In genomic region chr1:169093602-169094354, GRCm38 (mm10) we compare ENCODE assay signal across 9 mouse cellular contexts.
DNase-seq lines count a peak whose midpoint lies in the region; ATAC-seq and TF ChIP-seq lines count a peak whose summit lies in the region.
"Had no signal": no experiment of that assay in that cellular context is flagged by ENCODE, and none has a peak within 500 bp of the region (broad histone marks: within the 10 kb centered on the region; RNA-seq: fewer than 3 reads in every experiment).

No protein-coding gene starts in this region.

- H3K4me1 ChIP-seq in neural tube, embryonic 12.5 days = no peaks in the 10 kb centered on the region
- H3K4me1 ChIP-seq in hindbrain, postnatal 0 days (ENCODE audit: insufficient read depth, low read length) = no peaks in the 10 kb centered on the region

- peak; percentile 64 for TF ChIP-seq CTCF in hindbrain, postnatal 0 days (IDR thresholded peaks at IDR 0.05; ENCODE audit: low read depth)

- WGBS in neural tube, embryonic 12.5 days = 68% methylated on average over 3 of the region's 3 CpGs
- WGBS in hindbrain, postnatal 0 days = 41% methylated on average over 3 of the region's 3 CpGs

- H3K27me3 ChIP-seq in neural tube, embryonic 12.5 days (replicated peaks) = no peaks in the 10 kb centered on the region
- no peaks in the 10 kb centered on the region for H3K27me3 ChIP-seq in hindbrain, postnatal 0 days (ENCODE audit: insufficient read depth, low read length)

- H3K9ac ChIP-seq in neural tube, embryonic 12.5 days = no peak overlapping the region
- no peak overlapping the region for H3K9ac ChIP-seq in hindbrain, postnatal 0 days (replicated peaks; ENCODE audit: low read length)

- no peak overlapping the region for H3K4me2 ChIP-seq in neural tube, embryonic 12.5 days (replicated peaks)
- no peak overlapping the region for H3K4me2 ChIP-seq in hindbrain, postnatal 0 days (ENCODE audit: low read depth, low read length)

- 0 out of 2 replicates have a peak, but pooled peaks have one; percentile 25 for ATAC-seq in neural tube, embryonic 12.5 days (ENCODE audit: low FRiP score, low read depth)
- ATAC-seq in hindbrain, postnatal 0 days = peak; percentile 99

- no peak overlapping the region for H3K27ac ChIP-seq in neural tube, embryonic 12.5 days
- no peak overlapping the region for H3K27ac ChIP-seq in hindbrain, postnatal 0 days
- H3K27ac ChIP-seq: limb, embryonic 10.5 days had no signal

- H3K9me3 ChIP-seq in neural tube, embryonic 12.5 days = no peaks in the 10 kb centered on the region
- no peaks in the 10 kb centered on the region for H3K9me3 ChIP-seq in hindbrain, postnatal 0 days (ENCODE audit: low read length)
- H3K9me3 ChIP-seq: limb, embryonic 10.5 days had no signal

- no peaks in the 10 kb centered on the region for H3K36me3 ChIP-seq in neural tube, embryonic 12.5 days
- H3K36me3 ChIP-seq in hindbrain, postnatal 0 days (ENCODE audit: insufficient read depth, low read length) = no peaks in the 10 kb centered on the region
- H3K36me3 ChIP-seq: limb, embryonic 10.5 days had no signal

- H3K4me3 ChIP-seq in neural tube, embryonic 12.5 days = no peak overlapping the region
- H3K4me3 ChIP-seq in hindbrain, postnatal 0 days (ENCODE audit: low read length) = no peak overlapping the region
- H3K4me3 ChIP-seq: limb, embryonic 10.5 days had no signal

- DNase-seq in gastrocnemius, adult 18-20 months (ENCODE audit: low spot score) = peak; percentile 29
- no peak for DNase-seq in gastrocnemius, postnatal 4 days (ENCODE audit: low spot score in 2 of 2)
- DNase-seq in neural tube, embryonic 10.5 days (ENCODE audit: extremely low spot score, low spot score) = no peak
- peak; percentile 89 for DNase-seq in hindbrain, postnatal 0 days (ENCODE audit: low spot score)
- DNase-seq in skeletal muscle tissue, adult 2 months (ENCODE audit: low read depth, low spot score) = peak; percentile 40
- DNase-seq in T-cell, adult 2 months (ENCODE audit: low spot score) = no peak
- DNase-seq in urinary bladder, postnatal 36 days (ENCODE audit: low spot score in 2 of 2) = no peak

Comparison
In these comparisons a context has a peak if more than half of its experiments do, and no peak if none do; other contexts are left out.
1. DNase-seq: peak in gastrocnemius, adult 18-20 months (single experiment), hindbrain, postnatal 0 days (single experiment) and skeletal muscle tissue, adult 2 months (single experiment); none in gastrocnemius, postnatal 4 days (0 of 2), neural tube, embryonic 10.5 days (single experiment), T-cell, adult 2 months (single experiment) and urinary bladder, postnatal 36 days (0 of 2).